Mouse (Mus musculus) retina, postnatal 1 day (tissue): ENCODE results near the gene Crebbp.
A peak's percentile ranks its signal among the peaks of the same experiment; 100 is the strongest.
"Not testable (repeated sequence)": the region's sequence is repeated elsewhere in the genome, so short reads cannot be mapped to it uniquely, and the experiment has no call there.

Experiments used
- DNase-seq: peaks from one replicate; pipeline ENCODE4 v3.0.0-alpha.2; 2012

Gene Crebbp

GRCm38 (mm10) chr16:4153121-4153520 is 60.7 kb downstream of the Crebbp start:
- no peak for DNase-seq

DNA sequence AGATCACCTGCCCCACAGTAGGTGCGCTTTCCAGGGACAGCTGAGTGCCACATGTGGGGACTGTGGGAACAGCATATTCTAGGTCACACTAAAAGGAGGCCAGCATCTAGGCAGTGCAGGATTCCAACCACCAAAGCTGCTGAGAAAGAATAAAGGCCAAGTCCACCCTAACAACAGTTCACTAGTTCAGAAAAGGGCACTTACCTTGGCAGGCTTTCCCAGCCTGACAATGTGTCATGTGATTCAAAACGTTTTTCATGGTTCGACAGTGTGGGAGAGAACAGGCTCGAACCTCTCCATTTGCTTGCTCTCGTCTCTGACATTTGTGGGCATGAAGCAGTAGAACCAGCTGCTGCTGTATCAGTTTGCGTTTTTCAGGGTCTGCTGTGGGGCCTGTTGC is 75.3 kb downstream of the Crebbp start:
- no peak for DNase-seq

- DNase-seq = no peak
These were observed 80.0 kb downstream of the Crebbp start for GRCm38 (mm10) chr16:4133754-4134153.

DNA sequence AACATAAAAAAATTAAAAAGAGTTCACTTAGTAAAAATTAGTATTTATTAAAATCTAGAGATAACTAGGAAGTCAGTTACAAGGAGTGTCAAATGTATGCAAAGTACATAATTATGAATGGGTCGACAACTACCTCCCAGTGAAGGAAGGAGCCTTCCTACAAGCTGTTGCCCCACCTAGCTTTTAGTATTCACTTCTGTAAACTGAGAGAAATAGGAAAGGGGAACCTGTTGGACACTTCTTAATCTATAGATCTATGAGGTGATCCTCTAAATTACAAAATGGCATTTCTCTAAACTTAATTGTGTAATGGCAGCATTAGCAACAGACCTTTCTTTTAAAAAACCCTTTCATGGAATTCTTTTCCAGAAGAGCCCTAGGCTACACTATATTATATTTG is 84.9 kb downstream of the Crebbp start:
- no peak for DNase-seq

DNA sequence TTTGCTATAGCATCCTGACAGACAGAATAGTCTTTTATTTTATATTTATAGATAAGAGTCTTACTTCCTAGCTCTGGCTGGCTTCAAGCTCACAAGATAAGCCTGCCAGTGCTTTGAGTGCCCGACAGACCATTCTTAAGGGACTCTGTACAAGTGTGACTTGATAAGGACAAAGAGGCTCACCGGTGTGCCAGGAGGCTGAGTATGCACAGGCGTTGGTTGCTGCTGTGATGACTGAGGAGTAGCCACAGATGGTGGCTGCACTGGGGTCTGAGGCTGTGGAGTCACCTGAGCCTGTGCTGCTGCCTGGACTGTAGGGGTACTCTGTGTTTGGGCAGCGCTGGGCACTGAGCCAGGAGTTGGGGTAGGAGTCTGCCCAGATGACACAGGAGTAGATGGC is 96.7 kb downstream of the Crebbp start:
- no peak for DNase-seq

DNA sequence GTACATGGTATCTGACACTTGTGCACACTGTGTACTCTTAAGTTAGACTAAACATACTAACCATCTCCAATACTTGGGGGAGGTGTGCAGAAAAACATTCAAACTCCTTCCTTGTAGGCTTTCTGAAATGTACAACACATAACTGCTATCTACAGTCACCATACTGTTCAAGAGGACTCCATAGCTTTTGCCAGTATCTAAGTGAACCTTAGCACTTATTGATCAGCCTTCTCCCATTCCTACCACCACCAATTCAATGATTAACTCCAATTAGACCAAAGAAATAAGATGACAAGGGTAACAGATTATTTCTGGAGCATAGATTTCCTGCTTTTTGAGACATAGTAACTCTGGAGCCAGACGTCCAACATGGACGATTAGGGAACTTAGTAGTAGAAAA is 113.4 kb downstream of the Crebbp start:
- DNase-seq = no peak

DNA sequence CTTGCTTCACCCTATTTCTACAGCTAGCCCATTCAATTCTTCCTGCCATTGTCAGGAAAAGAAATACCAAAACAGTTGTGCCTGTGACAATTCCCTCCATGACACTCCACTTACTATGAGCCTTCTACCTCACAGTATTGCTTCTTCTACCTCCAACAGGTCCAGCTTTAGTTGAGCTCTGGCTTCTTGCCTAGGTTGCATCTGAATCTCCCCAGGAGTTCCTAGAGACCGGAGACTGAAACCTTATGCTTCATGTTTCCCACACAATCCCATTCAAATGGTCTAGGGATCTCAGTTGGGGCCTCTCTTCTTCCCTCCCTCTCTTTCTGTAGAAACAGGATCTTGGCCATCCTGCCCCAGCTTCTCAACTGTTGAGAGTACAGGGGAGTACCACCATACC is 116.3 kb downstream of the Crebbp start:
- DNase-seq = no peak

DNA sequence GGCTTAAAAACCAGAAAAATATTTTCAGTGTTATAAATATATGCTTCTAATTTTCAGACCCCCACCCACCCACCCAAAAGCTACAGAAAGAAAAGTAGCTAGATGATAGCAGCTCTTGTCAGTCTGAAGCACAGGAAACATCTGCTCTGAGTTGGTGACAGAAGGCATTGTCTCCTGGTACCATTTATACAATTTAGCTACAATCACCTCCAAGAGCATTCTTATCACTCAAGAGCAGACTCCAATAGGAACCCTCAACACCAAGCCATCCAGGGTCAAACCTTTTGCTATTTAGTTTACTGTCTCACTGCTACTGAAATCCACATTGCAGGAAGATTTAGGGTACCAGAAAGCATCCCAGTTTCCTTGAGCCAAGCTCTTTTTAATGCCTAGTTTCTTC is 116.9 kb downstream of the Crebbp start:
- no peak for DNase-seq

- no peak for DNase-seq
These were observed 117.7 kb downstream of the Crebbp start for GRCm38 (mm10) chr16:4096141-4096540.

- no peak for DNase-seq
These were observed 126.4 kb downstream of the Crebbp start for GRCm38 (mm10) chr16:4087214-4087913.

DNA sequence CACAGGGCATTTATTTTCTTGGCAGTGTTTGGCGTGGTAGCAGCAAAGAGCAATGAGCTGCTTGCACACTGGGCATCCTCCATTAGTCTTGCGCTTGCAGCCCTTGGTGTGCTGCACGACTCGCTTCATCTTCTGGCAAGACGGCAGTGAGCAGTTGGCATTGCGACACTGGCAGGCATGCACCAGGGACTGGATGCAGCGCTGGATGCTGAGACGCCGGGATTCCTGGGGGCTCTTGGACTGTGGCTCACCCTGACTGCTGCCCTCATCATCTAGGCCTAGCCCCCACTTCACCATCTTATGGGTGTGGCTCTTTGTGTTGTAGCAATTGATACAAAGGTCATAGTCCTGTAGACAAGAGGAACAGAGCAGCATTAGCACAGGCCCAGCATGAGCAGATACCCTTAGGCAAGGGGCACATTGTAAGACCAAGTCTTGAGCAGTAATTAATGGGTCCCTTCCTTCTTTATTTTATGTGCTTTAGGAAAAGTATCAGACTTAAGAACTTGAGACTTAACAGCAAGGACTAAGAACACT is 127.9 kb downstream of the Crebbp start:
- DNase-seq = no peak

DNA sequence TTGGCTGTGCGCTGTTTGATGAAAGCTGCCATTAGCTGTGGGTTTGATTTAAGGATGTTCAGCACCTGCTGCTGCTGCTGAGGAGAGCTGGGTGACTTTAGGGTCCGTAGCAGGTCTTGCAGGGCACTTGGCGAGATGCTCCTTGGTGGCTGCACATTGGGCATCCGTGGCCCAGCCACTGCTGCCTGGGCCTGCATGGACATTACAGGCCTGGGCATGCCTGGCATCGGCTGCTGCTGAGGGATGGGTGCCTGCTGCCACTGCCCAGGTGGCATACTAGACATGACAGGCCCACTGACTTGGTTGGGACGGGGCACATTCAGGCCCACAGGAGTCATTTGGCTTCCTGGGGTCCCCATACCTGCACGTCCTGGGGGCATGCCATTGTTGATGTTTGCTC is 128.7 kb downstream of the Crebbp start:
- DNase-seq = no peak

DNA sequence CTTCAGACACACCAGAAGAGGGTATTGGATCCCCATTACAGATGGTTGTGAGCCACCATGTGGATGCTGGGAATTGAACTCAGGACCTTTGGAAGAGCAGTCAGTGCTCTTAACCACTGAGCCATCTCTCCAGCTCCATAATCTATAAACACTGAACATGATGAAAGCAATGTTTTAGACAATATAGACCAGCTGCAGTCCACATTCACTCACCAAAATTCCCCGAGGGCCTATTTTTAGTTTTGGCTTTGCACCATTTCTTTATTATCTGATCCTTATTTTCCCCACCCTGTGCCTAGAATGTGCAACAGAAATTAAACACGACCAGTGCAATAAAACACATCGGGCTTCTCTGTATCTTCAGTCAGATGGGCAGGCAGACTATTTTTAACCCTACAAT is 133.4 kb downstream of the Crebbp start:
- not testable (repeated sequence) for DNase-seq

DNA sequence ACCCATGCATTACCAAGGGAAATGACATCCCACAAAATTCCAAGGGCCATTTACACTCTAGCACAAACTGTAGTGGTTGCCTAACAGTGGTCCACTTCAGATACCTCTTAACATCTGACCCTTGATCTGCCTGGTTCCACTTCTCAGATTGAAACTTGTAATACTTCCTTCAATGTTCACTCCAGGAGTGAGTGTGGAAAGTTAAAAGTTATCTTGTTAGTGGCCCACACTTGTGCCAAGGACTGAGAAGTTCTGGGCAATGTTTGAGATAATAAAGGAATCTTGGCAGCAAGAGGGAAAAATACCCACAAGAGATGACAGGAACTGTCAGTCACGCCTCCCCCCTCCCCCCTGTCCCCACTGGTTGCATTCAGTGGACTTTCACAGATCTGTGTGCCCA is 134.1 kb downstream of the Crebbp start:
- DNase-seq = no peak

GRCm38 (mm10) chr16:4078302-4078701 is 135.5 kb downstream of the Crebbp start:
- DNase-seq = peak; percentile 6

DNA sequence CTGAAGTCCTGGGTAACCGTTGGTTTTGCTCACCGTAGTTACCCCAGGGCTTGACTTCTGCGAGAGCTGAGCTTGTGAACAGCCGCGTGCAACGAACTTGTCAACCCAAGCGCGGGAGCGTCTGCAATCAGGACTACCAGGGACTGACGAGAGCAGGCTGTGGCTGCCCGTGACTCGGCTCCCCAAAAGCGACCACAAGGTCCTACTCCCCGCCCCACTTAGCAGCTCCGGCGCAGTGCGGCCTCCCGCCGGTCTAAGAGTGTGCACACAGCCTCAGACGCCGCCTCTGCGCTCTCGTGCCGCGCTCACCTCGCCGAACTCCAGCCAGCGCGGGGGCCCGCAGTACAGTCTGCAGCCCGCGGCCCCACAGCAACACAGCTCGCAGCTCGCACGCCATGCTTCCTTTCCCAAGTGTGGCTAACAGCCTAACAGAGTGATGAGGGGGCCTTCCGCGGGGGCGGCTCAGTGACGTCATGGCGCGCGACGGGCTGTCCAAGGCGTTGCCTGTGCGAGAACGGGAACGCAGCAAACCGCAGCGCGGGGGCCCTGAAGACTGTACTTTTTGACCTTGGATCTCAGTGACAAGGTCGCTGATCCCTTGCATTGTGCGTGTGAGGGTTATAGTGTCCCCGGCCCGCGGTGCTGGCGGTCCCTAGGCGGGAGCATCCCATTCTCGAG is 136.3 kb downstream of the Crebbp start, which contains the start of gene Trap1:
Trap1 (minus strand) TSS at position 444 of the 678 bp plus-strand sequence.
- DNase-seq = peak; percentile 93

GRCm38 (mm10) chr16:4074836-4075235 is 139.0 kb downstream of the Crebbp start:
- no peak for DNase-seq

GRCm38 (mm10) chr16:4074297-4074696 is 139.5 kb downstream of the Crebbp start:
- DNase-seq = peak; percentile 27

DNA sequence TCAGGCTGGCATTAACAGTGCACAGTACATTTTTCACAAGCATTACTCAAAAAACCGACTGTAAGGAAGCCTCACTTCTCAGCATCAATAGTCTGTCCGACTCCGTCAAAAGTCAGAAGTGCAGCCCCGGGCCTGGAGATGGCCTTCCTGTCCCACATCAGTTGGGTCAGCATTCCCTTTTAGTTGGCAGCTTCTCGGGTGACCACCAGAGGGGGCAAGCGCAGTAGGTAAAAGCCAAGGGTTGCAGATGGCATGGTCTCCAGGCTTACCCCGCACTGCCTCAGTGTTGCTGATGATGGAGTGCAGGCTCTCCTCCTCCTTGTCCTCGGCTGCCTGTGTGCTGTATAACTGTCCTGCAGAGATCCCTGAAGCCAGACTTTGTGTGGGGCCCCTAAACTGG is 145.2 kb downstream of the Crebbp start:
- peak; percentile 60 for DNase-seq

GRCm38 (mm10) chr16:4064945-4065344 is 148.9 kb downstream of the Crebbp start:
- no peak for DNase-seq

- no peak for DNase-seq
These were observed 160.0 kb downstream of the Crebbp start for GRCm38 (mm10) chr16:4053811-4054210.

DNA sequence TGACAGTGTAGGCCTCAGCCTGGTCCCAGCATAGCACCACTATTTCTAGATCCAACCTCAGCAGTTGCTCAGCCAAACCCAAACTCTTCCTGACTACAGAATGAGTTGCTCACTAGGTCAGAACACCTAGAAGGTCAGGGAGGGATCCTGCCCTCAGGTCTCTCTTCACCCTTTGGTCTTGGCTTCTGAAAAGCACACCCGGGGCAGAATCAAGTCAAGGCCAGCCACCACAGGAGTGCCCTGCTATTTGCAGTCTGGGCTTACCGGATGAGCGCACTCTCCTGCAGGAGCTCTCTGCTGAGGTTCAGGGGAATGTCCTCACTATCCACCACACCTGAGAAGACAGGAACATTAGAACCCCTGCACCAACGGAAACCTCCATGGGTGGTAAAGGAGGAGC is 161.2 kb downstream of the Crebbp start:
- DNase-seq = no peak

- no peak for DNase-seq
These were observed 168.3 kb downstream of the Crebbp start for GRCm38 (mm10) chr16:4045524-4045923.

GRCm38 (mm10) chr16:4044093-4044492 is 169.7 kb downstream of the Crebbp start:
- DNase-seq = no peak
